Mouse (Mus musculus) heart, postnatal 0 days (tissue): ENCODE results near the gene Wnt7b.

Source experiments
- CTCF ChIP-seq: IDR thresholded peaks from 2 replicates; pipeline ENCODE4 v1.5.1; 2016; ENCODE audit warnings: antibody characterized with exemption, control low read depth, low read depth
- EP300 ChIP-seq: IDR thresholded peaks from 2 replicates; pipeline ENCODE4 v1.6.1; 2016; ENCODE audit warnings: antibody characterized with exemption, low read depth

DNA sequence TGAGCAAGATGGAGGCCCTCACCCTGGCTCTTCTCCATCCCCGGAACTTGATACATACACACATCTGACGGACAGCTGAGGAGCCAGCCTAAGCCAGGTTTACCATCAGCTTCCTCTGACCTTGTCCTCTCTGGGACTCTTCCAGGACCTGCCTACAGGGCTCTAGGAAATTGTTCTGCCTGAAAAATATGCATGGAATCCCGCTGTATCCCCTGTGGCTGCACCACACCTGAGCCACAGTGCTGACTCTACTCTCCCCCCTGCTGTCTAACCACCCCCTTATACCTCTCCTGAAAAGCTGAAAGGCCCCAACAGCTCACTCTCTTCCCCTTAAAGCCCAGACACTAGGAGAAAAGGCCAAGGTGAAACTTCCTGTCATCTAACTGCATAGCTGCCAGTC lies 52.4 kb downstream of the Wnt7b start:
- no peak for TF ChIP-seq CTCF
- no peak for TF ChIP-seq EP300
